Mouse (Mus musculus) MEL (cell line): Measurements from ENCODE around the gene Gm6657. TPM values are rescaled to one million over a fixed set of nuclear protein-coding genes. Genes with fewer than 3 reads are reported as not detected.

Source experiments
- DNase-seq: peaks from one replicate; pipeline ENCODE4 v3.0.0; 2011; ENCODE audit warnings: low read depth, low spot score
- H3K27ac ChIP-seq: 2 replicates; pipeline ENCODE4 v1.5.1; 2012; ENCODE audit warnings: low read depth, mild to moderate bottlenecking, control low read depth, low read length, moderate library complexity; ENCODE audit not compliant: control insufficient read depth
- H3K27me3 ChIP-seq, 2 experiments: fragments of 150-350 bp in 1 of 2; sonication (generic) in 1 of 2; 2 replicates each; pipeline ENCODE4 v1.6.1; 2012; ENCODE audit warnings: low read length in 2 of 2, mild to moderate bottlenecking in 2 of 2, improper control_type of control experiment in 1 of 2, moderate library complexity in 1 of 2; ENCODE audit not compliant: insufficient read depth in 2 of 2, control insufficient read depth in 1 of 2
- H3K36me3 ChIP-seq, 2 experiments: 2 replicates each; pipeline ENCODE4 v1.6.1; 2012 to 2014; ENCODE audit warnings: low read length in 2 of 2, improper control_type of control experiment in 1 of 2, inconsistent platforms in 1 of 2, mild to moderate bottlenecking in 1 of 2; ENCODE audit not compliant: insufficient read depth in 2 of 2, control insufficient read depth in 1 of 2
- H3K4me1 ChIP-seq, 2 experiments: fragments of 150-350 bp in 1 of 2; sonication (generic) in 1 of 2; 2 replicates each; pipeline ENCODE4 v1.6.1; 2012; ENCODE audit warnings: low read length in 2 of 2, improper control_type of control experiment in 1 of 2, mild to moderate bottlenecking in 1 of 2; ENCODE audit not compliant: insufficient read depth in 2 of 2, control insufficient read depth in 1 of 2
- H3K4me3 ChIP-seq, 2 experiments: fragments of 150-350 bp in 1 of 2; sonication (generic) in 1 of 2; 2 replicates each; pipeline ENCODE4 v1.5.1; 2012; ENCODE audit warnings: low read depth in 2 of 2, low read length in 2 of 2, mild to moderate bottlenecking in 2 of 2, moderate library complexity in 2 of 2, control low read depth in 1 of 2, improper control_type of control experiment in 1 of 2; ENCODE audit not compliant: control insufficient read depth in 1 of 2, insufficient read depth in 1 of 2
- H3K79me2 ChIP-seq: 2 replicates; pipeline ENCODE4 v1.6.1; 2012; ENCODE audit warnings: mild to moderate bottlenecking, low read length, moderate library complexity; ENCODE audit not compliant: control insufficient read depth, poor library complexity, insufficient read depth
- H3K9ac ChIP-seq: 2 replicates; pipeline ENCODE4 v1.6.1; 2012; ENCODE audit warnings: low read depth, mild to moderate bottlenecking, control low read depth, low read length, moderate library complexity; ENCODE audit not compliant: control insufficient read depth, poor library complexity, severe bottlenecking
- H3K9me3 ChIP-seq: fragments of 150-350 bp; sonication (generic); replicated peaks from 2 replicates; pipeline ENCODE4 v1.6.1; 2012; ENCODE audit warnings: mild to moderate bottlenecking, low read length, improper control_type of control experiment, moderate library complexity; ENCODE audit not compliant: insufficient read depth
- BHLHE40 ChIP-seq: IDR thresholded peaks from 2 replicates; pipeline ENCODE4 v1.6.1; 2012; ENCODE audit warnings: low read depth, mild to moderate bottlenecking, inconsistent platforms, low read length, improper control_type of control experiment, borderline replicate concordance
- CHD1 ChIP-seq: IDR thresholded peaks from 2 replicates; pipeline ENCODE4 v1.6.1; 2012; ENCODE audit warnings: low read depth, mild to moderate bottlenecking, inconsistent platforms, low read length, improper control_type of control experiment
- CHD2 ChIP-seq: IDR thresholded peaks from 2 replicates; pipeline ENCODE4 v1.6.1; 2011; ENCODE audit warnings: low read length, improper control_type of control experiment
- ELF1 ChIP-seq: IDR thresholded peaks from 2 replicates; pipeline ENCODE4 v1.6.1; 2014; ENCODE audit warnings: low read depth, mild to moderate bottlenecking, inconsistent platforms, low read length, improper control_type of control experiment, moderate library complexity
- EP300 ChIP-seq, 2 experiments: IDR thresholded peaks; 2 replicates each; pipeline ENCODE4 v1.6.1; 2011; ENCODE audit warnings: improper control_type of control experiment in 2 of 2, low read length in 2 of 2, low read depth in 1 of 2, mild to moderate bottlenecking in 1 of 2
- GABPA ChIP-seq: IDR thresholded peaks from 2 replicates; pipeline ENCODE4 v1.6.1; 2012; ENCODE audit warnings: low read depth, mild to moderate bottlenecking, inconsistent platforms, low read length, improper control_type of control experiment, moderate library complexity
- HCFC1 ChIP-seq: IDR thresholded peaks from 2 replicates; pipeline ENCODE4 v1.6.1; 2012; ENCODE audit warnings: low read depth, mild to moderate bottlenecking, inconsistent platforms, low read length, improper control_type of control experiment, moderate library complexity
- KAT2A ChIP-seq: conservative IDR thresholded peaks from 2 replicates; pipeline ENCODE4 v1.6.1; 2012; ENCODE audit warnings: low read depth, low read length, improper control_type of control experiment, inconsistent platforms
- MAFK ChIP-seq: IDR thresholded peaks from 2 replicates; pipeline ENCODE4 v1.6.1; 2011; ENCODE audit warnings: low read depth, mild to moderate bottlenecking, low read length, improper control_type of control experiment, borderline replicate concordance
- MAZ ChIP-seq: IDR thresholded peaks from 2 replicates; pipeline ENCODE4 v1.6.1; 2012; ENCODE audit warnings: low read depth, mild to moderate bottlenecking, inconsistent platforms, low read length, improper control_type of control experiment
- MEF2A ChIP-seq: IDR thresholded peaks from 2 replicates; pipeline ENCODE4 v1.6.1; 2014; ENCODE audit warnings: low read depth, mild to moderate bottlenecking, inconsistent platforms, low read length, improper control_type of control experiment; ENCODE audit not compliant: poor library complexity, insufficient replicate concordance, severe bottlenecking; ENCODE audit errors: extremely low read depth
- MYC ChIP-seq: IDR thresholded peaks from 2 replicates; pipeline ENCODE4 v1.6.1; 2011; ENCODE audit warnings: low read depth, mild to moderate bottlenecking, low read length, improper control_type of control experiment, moderate library complexity
- NELFE ChIP-seq: IDR thresholded peaks from 2 replicates; pipeline ENCODE4 v1.6.1; 2011; ENCODE audit warnings: low read depth, low read length, improper control_type of control experiment
- NRF1 ChIP-seq: IDR thresholded peaks from 2 replicates; pipeline ENCODE4 v1.6.1; 2014; ENCODE audit warnings: low read depth, mild to moderate bottlenecking, inconsistent platforms, low read length, improper control_type of control experiment, moderate library complexity; ENCODE audit not compliant: poor library complexity, insufficient read depth, severe bottlenecking
- POLR2AphosphoS2 ChIP-seq: IDR thresholded peaks from 2 replicates; pipeline ENCODE4 v1.6.1; 2011; ENCODE audit warnings: low read length, improper control_type of control experiment
- POLR2AphosphoS5 ChIP-seq: IDR thresholded peaks from 2 replicates; pipeline ENCODE4 v1.6.1; 2012; ENCODE audit warnings: low read depth, borderline replicate concordance, mild to moderate bottlenecking, inconsistent platforms, low read length, moderate library complexity, mixed read lengths
- RAD21 ChIP-seq: IDR thresholded peaks from 2 replicates; pipeline ENCODE4 v1.6.1; 2011; ENCODE audit warnings: mild to moderate bottlenecking, low read depth, low read length, improper control_type of control experiment
- RCOR1 ChIP-seq: IDR thresholded peaks from 2 replicates; pipeline ENCODE4 v1.6.1; 2012; ENCODE audit warnings: low read depth, mild to moderate bottlenecking, inconsistent platforms, low read length, improper control_type of control experiment
- SIN3A ChIP-seq: IDR thresholded peaks from 2 replicates; pipeline ENCODE4 v1.6.1; 2012; ENCODE audit warnings: low read length, improper control_type of control experiment, inconsistent platforms
- SMC3 ChIP-seq: IDR thresholded peaks from 2 replicates; pipeline ENCODE4 v1.6.1; 2011; ENCODE audit warnings: low read depth, low read length, improper control_type of control experiment
- TAL1 ChIP-seq: IDR thresholded peaks from 2 replicates; pipeline ENCODE4 v1.6.1; 2012; ENCODE audit warnings: mild to moderate bottlenecking, inconsistent platforms, low read length, moderate library complexity, mixed read lengths
- TCF12 ChIP-seq: IDR thresholded peaks from 2 replicates; pipeline ENCODE4 v1.6.1; 2014; ENCODE audit warnings: low read depth, mild to moderate bottlenecking, inconsistent platforms, low read length, improper control_type of control experiment, moderate library complexity
- UBTF ChIP-seq: IDR thresholded peaks from 2 replicates; pipeline ENCODE4 v1.6.1; 2012; ENCODE audit warnings: low read depth, mild to moderate bottlenecking, inconsistent platforms, low read length, improper control_type of control experiment, moderate library complexity, borderline replicate concordance; ENCODE audit not compliant: insufficient read depth
- ZC3H11A ChIP-seq: IDR thresholded peaks from 2 replicates; pipeline ENCODE4 v1.6.1; 2012; ENCODE audit warnings: low read depth, mild to moderate bottlenecking, inconsistent platforms, low read length, improper control_type of control experiment
- ZKSCAN1 ChIP-seq: IDR thresholded peaks from 2 replicates; pipeline ENCODE4 v1.6.1; 2012; ENCODE audit warnings: low read depth, mild to moderate bottlenecking, inconsistent platforms, low read length, improper control_type of control experiment, moderate library complexity
- polyA plus RNA-seq, 2 experiments: library from polyadenylated mRNA; stranded (reverse) in 1 of 2; unstranded in 1 of 2; fragments of >175 nt in 1 of 2; fragments of >200 nt in 1 of 2; gene quantifications; 2 replicates each; pipeline versions ENCODE4 v1.2.1 to v1.2.4; 2012; ENCODE audit warnings: low replicate concordance in 2 of 2, low read depth in 1 of 2; ENCODE audit not compliant: insufficient read length in 2 of 2, insufficient read depth in 1 of 2, missing spikeins in 1 of 2
- total RNA-seq: library from RNA; depleted of rRNA; stranded (reverse); fragments of 300-350 nt; gene quantifications from 2 replicates; pipeline ENCODE4 v1.2.3, GENCODE M21; 2012; rRNA removed

Gene Gm6657
- not detected in 2 replicates for total RNA-seq
- not detected for polyA plus RNA-seq

- Histone ChIP-seq H3K4me3 (no peak within 1 kb of the TSS), H3K9ac (no peak within 1 kb of the TSS), H3K36me3 (peaks cover 0 to 20% of the 10 kb centered on the region in 2 experiments; a peak in 2 of 4 replicates), H3K79me2 (no peaks in the 10 kb centered on the region), H3K27me3 (no peaks in the 10 kb centered on the region), H3K9me3 (no peaks in the 10 kb centered on the region), H3K27ac (peak within 1 kb of the TSS; percentile 22; the same call in 1 of the 2 replicates), H3K4me1 (peaks cover 8 to 18% of the 10 kb centered on the region in 2 experiments; a peak in 3 of 4 replicates)
- no peak for DNase-seq
- TF ChIP-seq KAT2A, result no peak
- no peak for TF ChIP-seq CHD1
- TF ChIP-seq NELFE, result no peak
- TF ChIP-seq MAZ, result no peak
- no peak for TF ChIP-seq MAFK
- no peak for TF ChIP-seq ZKSCAN1
- TF ChIP-seq EP300 (IDR thresholded peaks at IDR 0.05; ENCODE audit: low read depth in 1 of 2, low read length in 2 of 2), result no peak
- no peak for TF ChIP-seq UBTF
- no peak for TF ChIP-seq ELF1
- no peak for TF ChIP-seq SMC3
- TF ChIP-seq POLR2AphosphoS5, result no peak
- no peak for TF ChIP-seq SIN3A
- TF ChIP-seq BHLHE40, result no peak
- no peak for TF ChIP-seq HCFC1
- TF ChIP-seq ZC3H11A, result no peak
- TF ChIP-seq GABPA, result no peak
- TF ChIP-seq MEF2A, result no peak
- no peak for TF ChIP-seq TAL1
- TF ChIP-seq NRF1, result no peak
Measured at GRCm38 (mm10) chr12:78193942-78194341, at the start of gene Gm6657. Gene Gm6657, plus strand, starts transcription at chr12:78194242.

DNA sequence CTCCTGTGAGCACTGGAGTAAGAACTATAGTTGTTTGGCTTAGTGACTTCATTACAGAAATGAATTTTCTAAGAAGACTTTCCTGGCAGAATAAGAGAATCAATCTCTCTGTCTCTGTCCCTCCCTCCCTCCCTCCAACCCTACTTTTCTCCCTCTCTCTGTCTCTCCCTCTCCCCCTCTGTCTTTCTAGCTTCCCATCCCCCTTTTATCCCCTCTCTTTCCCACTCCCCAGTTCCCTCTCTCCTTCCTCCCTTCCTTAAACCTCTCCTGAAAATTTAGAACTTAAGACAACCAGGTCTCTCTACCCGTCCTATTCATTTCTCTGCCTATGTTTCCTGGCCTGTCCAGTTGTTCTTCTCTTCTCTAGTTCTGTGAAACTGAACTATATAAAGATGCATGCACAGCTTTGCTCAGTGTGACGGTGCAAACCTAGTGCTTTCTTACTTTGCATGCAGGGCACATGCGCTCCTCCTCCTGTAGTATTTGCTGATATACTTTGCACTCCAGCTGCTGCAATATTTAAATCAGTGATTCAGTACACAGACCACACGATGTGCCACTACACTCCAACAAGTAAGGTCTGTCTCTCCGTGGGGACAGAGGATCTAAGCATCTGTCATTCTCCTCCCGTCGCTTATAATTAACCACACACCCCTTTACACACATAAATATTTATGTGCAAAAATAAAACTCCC lies 40.6 kb upstream of the Gm6657 start:
- Histone ChIP-seq H3K79me2 (no peaks in the 10 kb centered on the region), H3K4me3 (no peak overlapping the region), H3K9ac (no peak overlapping the region), H3K9me3 (no peaks in the 10 kb centered on the region), H3K4me1 (no peaks in the 10 kb centered on the region), H3K36me3 (no peaks in the 10 kb centered on the region), H3K27ac (no peak overlapping the region), H3K27me3 (peaks cover 10 to 33% of the 10 kb centered on the region in 2 experiments)
- TF ChIP-seq MYC, result no peak
- TF ChIP-seq RAD21, result no peak
- no peak for TF ChIP-seq RCOR1
- no peak for TF ChIP-seq POLR2AphosphoS2
- TF ChIP-seq CHD2, result no peak
- no peak for TF ChIP-seq TCF12
- no peak for TF ChIP-seq HCFC1
- no peak for TF ChIP-seq NRF1
- DNase-seq, result no peak
